Mouse (Mus musculus) neural tube, embryonic 15.5 days (tissue): ENCODE measurements around the gene Fdxacb1. TPM values are rescaled to one million over a fixed set of nuclear protein-coding genes. Genes with fewer than 3 reads are reported as not detected.

Source experiments
- ATAC-seq: fragments of 200-750 bp; cut with Nextera tagmentation; 2 replicates; pipeline ENCODE4 v1.8.0; 2017; ENCODE audit warnings: mild to moderate bottlenecking, moderate TSS enrichment, moderate library complexity; ENCODE audit not compliant: low FRiP score
- H3K27ac ChIP-seq: fragments of 300-500 bp; sonication (generic); replicated peaks from 2 replicates; pipeline ENCODE4 v1.5.1; 2015; ENCODE audit warnings: mild to moderate bottlenecking, inconsistent platforms
- H3K27me3 ChIP-seq: fragments of 300-500 bp; sonication (generic); replicated peaks from 2 replicates; pipeline ENCODE4 v1.6.1; 2015; ENCODE audit warnings: inconsistent platforms
- H3K36me3 ChIP-seq: fragments of 300-500 bp; sonication (generic); 2 replicates; pipeline ENCODE4 v1.6.1; 2015; ENCODE audit warnings: inconsistent platforms
- H3K4me1 ChIP-seq: fragments of 300-500 bp; sonication (generic); 2 replicates; pipeline ENCODE4 v1.6.1; 2015; ENCODE audit warnings: inconsistent platforms
- H3K4me2 ChIP-seq: fragments of 300-500 bp; sonication (generic); 2 replicates; pipeline ENCODE4 v1.6.1; 2015; ENCODE audit warnings: inconsistent platforms, mild to moderate bottlenecking, moderate library complexity
- H3K4me3 ChIP-seq: fragments of 300-500 bp; sonication (generic); replicated peaks from 2 replicates; pipeline ENCODE4 v1.5.1; 2015; ENCODE audit warnings: mild to moderate bottlenecking, inconsistent platforms
- H3K9ac ChIP-seq: fragments of 300-500 bp; sonication (generic); replicated peaks from 2 replicates; pipeline ENCODE4 v1.6.1; 2015; ENCODE audit warnings: mild to moderate bottlenecking, inconsistent platforms
- H3K9me3 ChIP-seq: fragments of 300-500 bp; sonication (generic); replicated peaks from 2 replicates; pipeline ENCODE4 v1.6.1; 2016; ENCODE audit warnings: inconsistent platforms
- WGBS: fragments of 180-500 bp; shearing (Covaris S2); methylation state at CpG from one replicate; pipeline ENCODE4 v1.1.7; 2015; ENCODE audit warnings: mixed read lengths; 5-methylcytosine and 5-hydroxymethylcytosine counted together
- polyA plus RNA-seq: library from polyadenylated mRNA; unstranded; fragments of >200 nt; fragmentation: Nextera tagmentation; extraction: Ambion mirVana; gene quantifications from 2 replicates; pipeline ENCODE4 v1.2.1, GENCODE M21; 2015

The Fdxacb1 gene
- polyA plus RNA-seq, 1 experiment from 2014 or later: 9.0 TPM

DNA sequence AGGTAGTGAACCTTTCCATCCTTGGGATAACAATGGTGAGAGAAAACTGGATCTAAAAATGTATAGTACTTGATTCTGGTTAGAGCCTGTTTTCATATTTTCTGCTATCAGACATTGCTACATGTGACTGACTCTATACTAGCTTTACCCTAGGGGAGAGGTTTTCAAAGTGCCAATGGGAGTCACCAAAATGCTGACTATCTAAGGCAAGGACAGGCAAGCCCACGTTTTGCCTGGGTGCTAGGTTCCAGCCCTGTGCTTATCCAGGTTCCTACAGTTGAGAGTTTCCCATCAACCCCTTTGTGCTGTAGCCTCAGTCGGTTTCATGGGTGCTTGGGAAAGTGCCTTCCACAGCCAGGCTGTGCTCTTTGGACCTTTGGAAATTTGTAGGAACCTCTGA is 43.7 kb downstream of the Fdxacb1 start:
- no peak for ATAC-seq
- H3K27ac ChIP-seq: no peak overlapping the region
- H3K27me3 ChIP-seq: no peaks in the 10 kb centered on the region
- no peak overlapping the region for H3K4me3 ChIP-seq
- no peak overlapping the region for H3K4me2 ChIP-seq
- H3K9me3 ChIP-seq: no peaks in the 10 kb centered on the region
- H3K36me3 ChIP-seq: peaks cover 72% of the 10 kb centered on the region
- H3K9ac ChIP-seq: no peak overlapping the region
- no peaks in the 10 kb centered on the region for H3K4me1 ChIP-seq
- WGBS: 87% methylated on average over 2 of the region's 2 CpGs

DNA sequence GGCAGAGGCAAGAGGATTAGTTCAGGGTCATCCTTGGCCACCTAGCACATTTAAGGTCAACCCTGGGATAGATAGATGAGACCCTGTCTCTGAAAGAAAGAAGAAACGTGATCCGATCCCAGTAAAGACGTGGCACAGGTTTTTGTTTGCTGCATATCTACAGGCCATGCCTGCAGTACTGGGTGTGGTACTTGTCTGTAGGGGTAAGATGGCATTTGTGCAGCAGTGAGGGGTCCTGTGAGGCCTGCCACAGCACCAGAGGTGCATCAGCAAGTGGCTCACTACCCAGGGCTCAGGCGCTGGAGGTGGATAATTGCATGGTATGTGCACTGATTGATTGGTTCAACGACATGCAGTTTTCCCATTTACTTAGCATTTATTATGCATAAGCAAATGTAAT is 45.8 kb downstream of the Fdxacb1 start:
- H3K9ac ChIP-seq: no peak overlapping the region
- peaks cover 69% of the 10 kb centered on the region for H3K36me3 ChIP-seq
- H3K9me3 ChIP-seq: no peaks in the 10 kb centered on the region
- no peak for ATAC-seq
- H3K4me1 ChIP-seq: no peaks in the 10 kb centered on the region
- H3K4me2 ChIP-seq: no peak overlapping the region
- H3K27me3 ChIP-seq: no peaks in the 10 kb centered on the region
- no peak overlapping the region for H3K27ac ChIP-seq
- H3K4me3 ChIP-seq: no peak overlapping the region
- WGBS: 96% methylated on average over 5 of the region's 5 CpGs

DNA sequence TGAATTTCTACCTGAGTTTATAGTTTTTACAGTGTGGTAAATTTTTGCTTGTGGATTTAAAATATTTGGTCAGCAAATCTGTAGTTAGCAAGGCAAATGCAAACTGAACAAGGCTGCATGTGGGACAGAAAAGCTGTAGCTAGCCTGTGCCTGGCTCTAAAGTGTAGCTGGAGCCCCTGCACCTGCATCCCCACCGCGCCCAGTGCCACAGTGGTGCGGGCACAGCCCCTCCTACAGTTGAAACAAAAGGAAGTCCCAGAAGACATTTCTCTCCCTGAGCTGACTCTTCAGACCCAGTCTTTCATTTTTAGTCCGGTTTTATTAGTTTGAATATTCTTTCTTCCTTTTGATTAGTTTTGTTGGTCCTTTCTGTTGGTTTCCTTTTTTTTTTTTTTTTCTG is 47.6 kb downstream of the Fdxacb1 start:
- H3K9me3 ChIP-seq: no peaks in the 10 kb centered on the region
- no peak overlapping the region for H3K27ac ChIP-seq
- ATAC-seq: no peak
- no peaks in the 10 kb centered on the region for H3K4me1 ChIP-seq
- peaks cover 55% of the 10 kb centered on the region for H3K36me3 ChIP-seq
- no peak overlapping the region for H3K4me2 ChIP-seq
- H3K4me3 ChIP-seq: no peak overlapping the region
- no peaks in the 10 kb centered on the region for H3K27me3 ChIP-seq
- WGBS: 95% methylated on average over 4 of the region's 4 CpGs
- H3K9ac ChIP-seq: no peak overlapping the region

DNA sequence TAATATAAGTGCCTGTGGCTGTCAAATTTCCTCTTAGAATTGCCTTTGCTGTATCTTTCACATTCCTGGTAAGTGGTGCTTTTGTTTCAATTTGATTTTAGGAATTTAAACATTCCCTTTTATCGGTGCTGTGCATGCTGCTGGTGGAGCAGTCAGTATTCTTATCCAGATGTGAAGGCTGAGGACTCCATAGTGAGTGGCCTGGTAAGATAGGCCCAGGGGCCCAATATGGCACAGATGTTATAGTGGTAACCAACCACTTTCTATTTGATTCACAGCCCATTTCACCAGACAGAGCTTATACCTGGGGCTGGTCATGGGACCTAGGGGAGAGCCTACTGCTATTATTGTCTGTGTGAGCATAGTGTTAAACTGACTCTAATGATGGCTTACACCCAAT is 48.5 kb downstream of the Fdxacb1 start:
- H3K36me3 ChIP-seq: peaks cover 54% of the 10 kb centered on the region
- no peak overlapping the region for H3K9ac ChIP-seq
- WGBS: 93% methylated on average over 1 of the region's 1 CpGs
- no peak overlapping the region for H3K4me3 ChIP-seq
- H3K4me2 ChIP-seq: no peak overlapping the region
- no peaks in the 10 kb centered on the region for H3K9me3 ChIP-seq
- H3K4me1 ChIP-seq: no peaks in the 10 kb centered on the region
- H3K27me3 ChIP-seq: no peaks in the 10 kb centered on the region
- no peak for ATAC-seq
- H3K27ac ChIP-seq: no peak overlapping the region

DNA sequence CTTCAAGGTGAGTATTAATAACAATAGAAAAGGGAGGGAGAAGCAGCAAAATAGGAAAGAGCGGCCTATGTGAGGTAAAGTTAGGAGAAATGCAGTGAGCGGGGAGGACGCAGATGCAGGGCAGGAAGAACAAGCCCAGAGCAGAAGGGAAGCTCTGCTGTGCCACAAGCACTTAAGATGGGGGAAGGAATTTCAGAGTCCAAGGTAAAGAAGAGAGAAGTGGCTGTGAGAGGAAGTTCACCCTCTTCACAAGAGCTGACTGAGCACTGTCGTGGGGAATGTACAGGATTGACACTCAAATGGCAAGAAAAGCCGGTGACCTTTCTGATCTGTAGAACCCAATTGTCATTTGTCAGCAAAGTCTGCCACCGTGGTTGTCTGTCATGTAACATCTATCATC is 50.0 kb downstream of the Fdxacb1 start:
- Histone ChIP-seq H3K9me3 (no peaks in the 10 kb centered on the region), H3K27ac (no peak overlapping the region), H3K4me3 (no peak overlapping the region), H3K4me1 (no peaks in the 10 kb centered on the region), H3K4me2 (no peak overlapping the region), H3K36me3 (peaks cover 52% of the 10 kb centered on the region), H3K9ac (no peak overlapping the region), H3K27me3 (no peaks in the 10 kb centered on the region)
- no peak for ATAC-seq
- WGBS: 88% methylated on average over 6 of the region's 6 CpGs

DNA sequence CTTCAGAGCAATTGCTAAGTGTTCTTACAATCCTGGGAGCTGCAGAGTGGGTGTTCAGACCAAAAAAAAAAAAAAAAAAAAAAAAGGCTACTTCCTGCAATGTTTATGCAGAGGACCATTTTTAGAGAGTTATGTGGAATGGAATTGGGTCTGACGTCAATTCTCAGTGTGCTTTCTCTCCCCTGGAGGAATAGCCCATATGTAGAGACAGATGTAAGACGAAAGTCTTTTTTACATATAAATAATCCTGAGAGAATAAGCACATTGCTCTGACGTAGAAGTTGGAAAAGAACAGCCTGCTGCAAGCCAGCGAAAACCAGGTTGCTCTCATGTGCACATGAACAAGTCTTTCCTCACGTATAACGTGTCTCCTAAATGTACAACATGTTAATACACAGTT is 51.7 kb downstream of the Fdxacb1 start:
- Histone ChIP-seq H3K27me3 (no peaks in the 10 kb centered on the region), H3K4me1 (no peaks in the 10 kb centered on the region), H3K9ac (no peak overlapping the region), H3K4me3 (no peak overlapping the region), H3K36me3 (peaks cover 46% of the 10 kb centered on the region), H3K27ac (no peak overlapping the region), H3K4me2 (no peak overlapping the region), H3K9me3 (no peaks in the 10 kb centered on the region)
- WGBS: 91% methylated on average over 6 of the region's 6 CpGs
- no peak for ATAC-seq

DNA sequence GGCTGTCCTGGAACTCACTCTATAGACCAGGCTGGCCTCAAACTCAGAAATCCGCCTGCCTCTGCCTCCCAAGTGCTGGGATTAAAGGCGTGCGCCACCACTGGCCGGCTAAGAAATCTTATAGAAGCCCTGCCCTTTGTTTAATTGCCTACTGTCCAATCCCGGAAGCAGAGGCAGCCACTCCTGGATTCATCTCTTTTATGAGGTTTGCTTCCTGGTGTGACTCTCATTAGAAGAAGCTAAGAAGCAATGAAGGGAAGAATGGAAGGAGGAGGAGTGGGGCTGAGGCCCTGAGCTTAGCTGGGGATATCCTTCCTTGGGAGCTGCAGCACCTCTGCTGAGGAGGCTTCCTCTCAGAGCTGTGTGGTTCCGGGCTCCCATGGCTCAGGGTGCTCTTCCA is 53.6 kb downstream of the Fdxacb1 start:
- ATAC-seq: no peak
- no peak overlapping the region for H3K9ac ChIP-seq
- peaks cover 39% of the 10 kb centered on the region for H3K36me3 ChIP-seq
- H3K27me3 ChIP-seq: no peaks in the 10 kb centered on the region
- no peaks in the 10 kb centered on the region for H3K9me3 ChIP-seq
- H3K27ac ChIP-seq: no peak overlapping the region
- no peak overlapping the region for H3K4me3 ChIP-seq
- WGBS: 86% methylated on average over 6 of the region's 6 CpGs
- no peak overlapping the region for H3K4me2 ChIP-seq
- no peaks in the 10 kb centered on the region for H3K4me1 ChIP-seq

DNA sequence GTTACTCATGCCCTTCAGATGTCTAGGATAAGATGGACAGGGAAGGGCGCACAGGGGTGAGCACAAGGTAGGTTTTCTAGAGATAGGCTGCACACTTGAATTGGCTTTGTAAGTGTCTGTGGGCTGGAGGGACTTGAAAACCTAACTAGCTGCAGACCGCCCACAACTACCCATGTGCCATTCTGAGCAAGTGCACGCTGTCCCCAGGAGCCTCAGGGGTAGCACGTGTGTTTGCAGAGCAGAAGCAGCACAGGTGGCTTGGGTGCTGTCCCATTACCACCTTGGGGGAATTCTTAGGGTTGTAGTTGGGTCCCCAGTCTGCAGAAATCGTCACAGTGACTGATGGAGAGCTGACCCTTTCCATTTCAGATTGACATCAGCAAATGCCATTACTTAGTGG is 54.2 kb downstream of the Fdxacb1 start:
- H3K9me3 ChIP-seq: no peaks in the 10 kb centered on the region
- no peak overlapping the region for H3K4me2 ChIP-seq
- H3K36me3 ChIP-seq: peaks cover 35% of the 10 kb centered on the region
- H3K4me1 ChIP-seq: no peaks in the 10 kb centered on the region
- no peak overlapping the region for H3K27ac ChIP-seq
- no peak for ATAC-seq
- H3K9ac ChIP-seq: no peak overlapping the region
- WGBS: 95% methylated on average over 5 of the region's 5 CpGs
- H3K27me3 ChIP-seq: no peaks in the 10 kb centered on the region
- H3K4me3 ChIP-seq: no peak overlapping the region

Other genes starting within 250 kb of the Fdxacb1 start
- gene Pts, start 239.5 kb upstream of the Fdxacb1 start, polyA plus RNA-seq: 109 and 113 TPM in 2 replicates
- 16.8 and 18.2 TPM in 2 replicates for gene Il18, start 213.4 kb upstream of the Fdxacb1 start, polyA plus RNA-seq
- gene Bco2, start 213.1 kb upstream of the Fdxacb1 start, polyA plus RNA-seq: 0.15 and 0.41 TPM in 2 replicates
- gene Tex12, start 206.9 kb upstream of the Fdxacb1 start, polyA plus RNA-seq: 0.23 and 0.24 TPM in 2 replicates
- gene Sdhd, start 164.4 kb upstream of the Fdxacb1 start, polyA plus RNA-seq: 298 and 311 TPM in 2 replicates
- 341 and 407 TPM in 2 replicates for gene Timm8b, start 164.3 kb upstream of the Fdxacb1 start, polyA plus RNA-seq
- gene Pih1d2, start 150.9 kb upstream of the Fdxacb1 start, polyA plus RNA-seq: 4.1 and 4.6 TPM in 2 replicates
- gene Nkapd1, start 150.8 kb upstream of the Fdxacb1 start, polyA plus RNA-seq: 18.0 and 18.1 TPM in 2 replicates
- 58.6 and 61.7 TPM in 2 replicates for gene Dlat, start 108.5 kb upstream of the Fdxacb1 start, polyA plus RNA-seq
- gene Dixdc1, start 28.7 kb upstream of the Fdxacb1 start, polyA plus RNA-seq: 28.3 and 30.4 TPM in 2 replicates
- 2.3 and 3.3 TPM in 2 replicates for gene 2310030G06Rik, start 21.7 kb upstream of the Fdxacb1 start, polyA plus RNA-seq
- gene Cryab, start 16.9 kb upstream of the Fdxacb1 start, polyA plus RNA-seq: 24.7 and 28.2 TPM in 2 replicates
- gene Hspb2, start 15.9 kb upstream of the Fdxacb1 start, polyA plus RNA-seq: 4.9 and 6.6 TPM in 2 replicates
- 53.9 and 62.9 TPM in 2 replicates for gene Alg9, start 6.8 kb downstream of the Fdxacb1 start, polyA plus RNA-seq
- 50.9 and 58.4 TPM in 2 replicates for gene 1110032A03Rik, start 7.3 kb downstream of the Fdxacb1 start, polyA plus RNA-seq
- 43.8 and 50.8 TPM in 2 replicates for gene Ppp2r1b, start 77.1 kb downstream of the Fdxacb1 start, polyA plus RNA-seq
- 14.9 and 19.4 TPM in 2 replicates for gene Sik2, start 240.8 kb downstream of the Fdxacb1 start, polyA plus RNA-seq